Mouse (Mus musculus) testis, adult 2 months (tissue): ENCODE results near the gene Ccdc36. TPM values are rescaled to one million over a fixed set of nuclear protein-coding genes. Genes with fewer than 3 reads are reported as not detected.

ENCODE experiments used
- H3K27ac ChIP-seq: fragments of 200-500 bp; 2 replicates; pipeline ENCODE4 v1.5.1; 2012; ENCODE audit warnings: low read depth, low read length; ENCODE audit not compliant: control insufficient read depth, insufficient read depth
- H3K27me3 ChIP-seq: fragments of 200-500 bp; 2 replicates; pipeline ENCODE4 v1.6.1; 2012; ENCODE audit warnings: mild to moderate bottlenecking, low read length, moderate library complexity; ENCODE audit not compliant: control insufficient read depth, insufficient read depth
- H3K36me3 ChIP-seq: fragments of 200-500 bp; 2 replicates; pipeline ENCODE4 v1.6.1; 2012; ENCODE audit warnings: mild to moderate bottlenecking, low read length; ENCODE audit not compliant: control insufficient read depth, insufficient read depth
- H3K4me1 ChIP-seq: fragments of 200-500 bp; 2 replicates; pipeline ENCODE4 v1.6.1; 2012; ENCODE audit warnings: low read length; ENCODE audit not compliant: control insufficient read depth, insufficient read depth
- H3K4me3 ChIP-seq: fragments of 200-500 bp; 2 replicates; pipeline ENCODE4 v1.5.1; 2012; ENCODE audit warnings: low read depth, mild to moderate bottlenecking, low read length, moderate library complexity, mixed read lengths; ENCODE audit not compliant: control insufficient read depth
- CTCF ChIP-seq: fragments of 200-500 bp; IDR thresholded peaks from 2 replicates; pipeline ENCODE4 v1.5.1; 2012; ENCODE audit warnings: low read depth, mild to moderate bottlenecking, inconsistent platforms, low read length, moderate library complexity; ENCODE audit not compliant: control insufficient read depth, insufficient read depth, insufficient replicate concordance
- POLR2A ChIP-seq: fragments of 200-500 bp; IDR thresholded peaks from 2 replicates; pipeline ENCODE4 v1.6.1; 2012; ENCODE audit warnings: low read depth, mild to moderate bottlenecking, inconsistent platforms, low read length, moderate library complexity; ENCODE audit not compliant: control insufficient read depth
- polyA plus RNA-seq: library from polyadenylated mRNA; depleted of rRNA; stranded (reverse); fragments of >200 nt; gene quantifications from 2 replicates; pipeline ENCODE4 v1.2.3, GENCODE M21; 2012

Ccdc36 gene
- polyA plus RNA-seq, 1 experiment, result 5.8 TPM

DNA sequence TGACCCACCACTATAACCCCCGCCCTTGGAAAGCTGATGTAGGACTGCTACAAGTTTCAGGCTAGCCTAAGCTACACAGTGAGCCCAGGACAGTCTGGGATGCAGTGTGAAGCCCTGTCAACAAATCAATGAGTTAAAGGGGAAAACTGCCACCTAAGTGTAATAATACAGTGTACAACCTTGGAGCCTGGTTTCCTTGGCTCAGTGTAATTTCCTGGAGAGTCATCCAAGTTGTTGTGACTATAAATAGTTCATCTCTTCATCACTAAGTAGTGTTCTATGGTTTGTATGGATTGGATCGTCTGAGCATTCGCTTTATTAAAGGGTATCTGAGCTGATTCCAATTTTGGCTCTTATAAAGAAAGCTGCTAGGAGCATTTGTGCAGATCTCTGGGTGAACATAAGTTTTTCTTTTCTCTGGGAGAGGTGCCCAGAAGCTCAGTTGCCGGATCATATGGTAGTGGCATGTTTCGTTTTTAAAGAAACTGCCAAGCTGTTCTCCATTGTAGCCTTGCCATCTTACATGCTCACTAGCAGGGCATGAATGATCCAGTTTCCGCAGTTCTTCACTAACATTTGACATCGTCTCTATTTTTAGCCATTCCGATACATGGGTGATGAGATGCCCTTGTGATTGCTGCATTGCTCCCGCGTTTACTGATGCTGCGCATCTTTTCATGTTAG is 13.1 kb upstream of the Ccdc36 start:
- no peak for TF ChIP-seq CTCF
- no peak for TF ChIP-seq POLR2A
- H3K4me1 ChIP-seq, result peaks cover 17% of the 10 kb centered on the region
- H3K4me3 ChIP-seq, result no peak overlapping the region
- no peaks in the 10 kb centered on the region for H3K36me3 ChIP-seq
- no peaks in the 10 kb centered on the region for H3K27me3 ChIP-seq
- no peak overlapping the region for H3K27ac ChIP-seq

DNA sequence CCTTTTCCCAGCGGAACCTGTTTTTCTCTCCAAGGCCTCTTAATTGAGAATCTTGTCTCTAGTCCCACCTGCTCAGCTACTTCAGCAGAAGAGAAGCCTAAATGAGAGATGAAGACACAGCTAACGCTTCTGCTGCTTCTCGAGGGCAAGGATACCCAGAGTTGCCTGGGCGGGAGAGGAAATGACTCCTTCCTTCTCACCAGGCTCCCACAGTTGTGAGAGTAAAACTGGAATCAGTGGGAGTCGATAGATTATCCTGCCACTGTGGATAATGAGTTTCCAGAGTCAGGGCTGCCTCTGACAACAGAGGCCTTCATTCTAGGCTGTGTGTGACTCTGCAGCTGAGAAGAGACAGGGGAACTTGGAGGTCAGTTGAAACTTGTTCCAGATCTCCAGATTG is 12.2 kb upstream of the Ccdc36 start:
- Histone ChIP-seq H3K27me3 (no peaks in the 10 kb centered on the region), H3K36me3 (no peaks in the 10 kb centered on the region), H3K27ac (no peak overlapping the region), H3K4me1 (peaks cover 9% of the 10 kb centered on the region), H3K4me3 (no peak overlapping the region)
- no peak for TF ChIP-seq POLR2A
- no peak for TF ChIP-seq CTCF

DNA sequence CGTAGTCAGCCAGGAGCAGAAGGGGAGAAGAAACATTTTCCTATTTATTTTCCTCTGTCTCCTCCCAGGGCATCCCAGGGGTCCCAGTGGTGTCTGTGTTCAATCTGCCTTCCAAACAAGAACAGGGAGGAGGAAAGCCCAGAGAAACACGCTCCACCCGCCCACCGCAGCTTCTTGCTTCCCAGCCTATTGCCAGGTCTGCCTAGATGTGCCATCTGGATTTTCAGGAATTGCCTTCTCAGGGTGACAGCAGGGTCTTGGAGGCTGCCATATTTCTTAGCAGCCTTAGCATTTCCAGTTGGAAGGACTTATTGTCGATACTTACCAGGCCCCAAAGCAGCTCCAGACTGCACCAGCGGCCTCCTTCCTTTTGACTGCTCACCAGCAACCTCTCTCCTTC is 10.9 kb upstream of the Ccdc36 start:
- H3K4me3 ChIP-seq, result no peak overlapping the region
- no peaks in the 10 kb centered on the region for H3K4me1 ChIP-seq
- TF ChIP-seq POLR2A (no peak), CTCF (0 out of 2 replicates have a peak, but pooled peaks have one; percentile 3)
- H3K36me3 ChIP-seq, result no peaks in the 10 kb centered on the region
- no peaks in the 10 kb centered on the region for H3K27me3 ChIP-seq
- no peak overlapping the region for H3K27ac ChIP-seq

DNA sequence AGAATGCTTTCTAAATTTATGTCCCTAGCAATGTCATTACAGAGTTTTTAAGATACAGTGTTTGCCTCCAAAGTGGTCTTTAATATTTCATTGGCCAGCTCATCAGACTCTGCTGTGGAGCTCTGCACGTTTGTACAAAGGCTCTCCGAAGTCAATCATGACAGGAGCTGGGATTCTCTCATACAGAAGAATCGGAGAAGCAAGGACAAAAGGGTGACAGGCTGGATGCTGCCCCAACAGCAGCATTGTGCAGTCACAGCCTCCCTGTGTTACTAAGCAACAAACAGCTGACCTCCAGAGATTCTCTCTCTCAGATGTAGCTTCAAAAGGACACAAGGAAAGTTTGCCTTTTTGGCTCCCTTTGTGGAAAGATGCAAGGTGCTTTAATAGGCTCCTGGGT is 7.9 kb upstream of the Ccdc36 start, which contains the start of gene BC048562:
BC048562 (plus strand) TSS at position 301 of the 400 bp plus-strand sequence.
- Histone ChIP-seq H3K27ac (peak within 1 kb of the TSS; percentile 56), H3K4me3 (peak within 1 kb of the TSS; percentile 82), H3K27me3 (no peaks in the 10 kb centered on the region), H3K36me3 (no peaks in the 10 kb centered on the region), H3K4me1 (peaks cover 5% of the 10 kb centered on the region)
- TF ChIP-seq CTCF (no peak), POLR2A (no peak)

DNA sequence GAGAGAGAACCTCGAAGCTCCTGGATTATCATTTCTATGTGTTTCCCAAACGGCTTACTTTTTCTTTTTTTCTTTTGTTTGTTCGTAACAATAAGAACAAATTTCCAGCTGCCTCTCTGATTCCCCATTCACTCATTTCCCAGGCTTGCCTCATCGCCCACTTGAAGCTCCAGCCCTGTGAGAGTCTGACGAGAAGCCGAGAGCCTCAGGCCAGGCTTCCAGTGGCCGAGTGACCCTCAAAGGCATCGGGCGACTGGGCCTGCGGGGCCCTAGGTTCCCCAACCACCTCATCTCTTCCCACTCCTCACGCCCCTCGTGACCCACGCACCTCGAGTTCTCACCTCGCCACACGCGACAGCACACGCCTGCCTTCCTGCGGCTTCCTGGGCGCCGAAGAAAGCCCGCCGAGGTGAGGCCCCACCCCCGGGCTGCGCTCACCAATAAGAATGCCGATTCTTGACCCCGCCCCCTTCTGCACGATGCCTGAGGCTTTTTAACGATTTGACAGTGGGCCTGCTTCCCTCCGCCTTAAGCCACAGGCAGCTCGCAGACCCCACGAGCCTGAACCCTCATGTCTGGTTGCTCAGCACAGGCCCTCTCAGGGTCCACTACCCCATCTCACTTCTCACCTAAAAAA is 3.3 kb upstream of the Ccdc36 start:
- TF ChIP-seq POLR2A (peak; percentile 78), CTCF (no peak)
- Histone ChIP-seq H3K4me3 (peak overlapping the region; percentile 93), H3K27me3 (no peaks in the 10 kb centered on the region), H3K27ac (peak overlapping the region; percentile 74), H3K36me3 (no peaks in the 10 kb centered on the region), H3K4me1 (peaks cover 5% of the 10 kb centered on the region)

DNA sequence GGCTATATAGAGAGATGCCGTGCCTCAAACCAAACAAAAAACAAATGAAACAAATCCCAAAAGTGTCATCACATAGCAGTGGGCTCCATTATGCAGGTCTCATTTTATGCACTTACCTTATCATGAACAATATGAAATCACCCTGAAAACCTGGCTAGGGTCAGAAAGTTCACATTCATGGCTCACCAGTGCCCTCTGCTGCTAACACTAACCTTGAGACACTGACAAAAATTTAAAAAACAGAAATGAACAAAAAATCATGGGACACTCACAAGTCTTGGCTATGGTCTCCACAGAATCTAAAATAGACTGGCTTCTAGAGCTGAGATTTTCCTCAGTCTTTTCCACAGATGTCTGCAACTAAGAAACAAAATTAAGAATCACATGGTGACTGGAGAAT is 16.1 kb downstream of the Ccdc36 start:
- Histone ChIP-seq H3K27ac (no peak overlapping the region), H3K4me1 (no peaks in the 10 kb centered on the region), H3K4me3 (no peak overlapping the region), H3K36me3 (no peaks in the 10 kb centered on the region; the same call in 1 of the 2 replicates), H3K27me3 (no peaks in the 10 kb centered on the region)
- TF ChIP-seq POLR2A, result no peak
- no peak for TF ChIP-seq CTCF

DNA sequence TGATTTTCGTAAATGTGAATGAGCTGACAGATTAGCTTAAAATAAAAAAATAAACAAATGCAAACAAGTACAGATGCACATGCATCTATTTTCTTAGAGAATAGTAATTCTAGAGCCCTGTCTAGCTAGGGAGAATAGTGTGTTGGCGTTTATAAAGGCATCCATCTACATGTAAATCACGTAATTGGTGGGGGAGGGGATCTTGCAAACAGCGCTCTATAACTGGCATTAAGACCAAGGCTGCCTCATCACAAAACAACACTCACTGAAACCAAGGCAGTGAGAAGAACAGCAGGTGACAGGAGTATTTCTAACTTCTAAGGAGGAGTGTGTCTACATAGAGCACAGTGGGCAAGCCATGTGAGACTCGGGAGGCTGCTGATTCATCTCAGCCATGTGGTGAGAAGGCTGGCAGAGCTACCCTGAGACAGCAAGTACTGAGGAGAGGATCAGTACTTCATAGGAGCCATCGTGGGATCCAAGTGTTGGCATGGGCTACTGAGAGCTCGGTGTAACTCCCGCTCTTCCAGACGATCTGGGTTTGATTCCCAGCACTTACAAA is 16.8 kb downstream of the Ccdc36 start:
- H3K36me3 ChIP-seq, result no peaks in the 10 kb centered on the region; the same call in 1 of the 2 replicates
- H3K4me1 ChIP-seq, result no peaks in the 10 kb centered on the region
- no peak overlapping the region for H3K27ac ChIP-seq
- TF ChIP-seq POLR2A, result no peak
- TF ChIP-seq CTCF, result no peak
- H3K27me3 ChIP-seq, result no peaks in the 10 kb centered on the region
- H3K4me3 ChIP-seq, result no peak overlapping the region

DNA sequence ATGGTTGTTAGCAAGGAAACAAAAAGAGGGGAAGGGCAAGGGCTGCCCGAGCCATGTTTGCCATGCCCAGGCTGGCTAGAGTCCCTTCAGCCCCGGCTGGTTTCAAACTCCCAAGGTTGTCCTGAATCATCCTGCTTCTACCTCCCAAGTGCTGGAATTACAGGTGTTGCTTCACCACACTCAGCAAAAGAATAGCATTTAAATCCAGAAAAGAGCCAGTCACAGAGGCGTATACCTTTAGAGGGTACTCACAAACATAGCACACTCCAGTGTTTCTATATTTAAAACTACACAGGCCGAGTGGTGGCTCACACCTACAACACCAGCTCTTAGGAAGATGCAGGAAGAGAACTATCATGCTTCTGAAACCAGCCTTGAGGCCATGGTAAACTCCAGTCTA is 18.7 kb downstream of the Ccdc36 start:
- H3K4me1 ChIP-seq, result peaks cover 2% of the 10 kb centered on the region; the same call in 1 of the 2 replicates
- no peak overlapping the region for H3K4me3 ChIP-seq
- H3K27me3 ChIP-seq, result no peaks in the 10 kb centered on the region
- H3K36me3 ChIP-seq, result no peaks in the 10 kb centered on the region
- no peak for TF ChIP-seq POLR2A
- no peak for TF ChIP-seq CTCF
- H3K27ac ChIP-seq, result no peak overlapping the region
